Mouse (Mus musculus) forebrain, embryonic 16.5 days (tissue): ENCODE results near the gene C130050O18Rik. TPM values are rescaled to one million over a fixed set of nuclear protein-coding genes. Genes with fewer than 3 reads are reported as not detected.
"Not testable (repeated sequence)": the region's sequence is repeated elsewhere in the genome, so short reads cannot be mapped to it uniquely, and the experiment has no call there.

ENCODE experiments used
- ATAC-seq: fragments of 200-750 bp; cut with Nextera tagmentation; 2 replicates; pipeline ENCODE4 v1.8.0; 2017; ENCODE audit warnings: mild to moderate bottlenecking, moderate library complexity
- H3K27ac ChIP-seq: fragments of 300-500 bp; sonication (generic); 2 replicates; pipeline ENCODE4 v1.5.1; 2014; ENCODE audit warnings: low read length, control low read depth
- H3K27me3 ChIP-seq: fragments of 300-500 bp; sonication (generic); replicated peaks from 2 replicates; pipeline ENCODE4 v1.6.1; 2014; ENCODE audit warnings: low read length; ENCODE audit not compliant: control insufficient read depth, insufficient read depth
- H3K36me3 ChIP-seq: fragments of 300-500 bp; sonication (generic); 2 replicates; pipeline ENCODE4 v1.6.1; 2014; ENCODE audit not compliant: control insufficient read depth, insufficient read depth
- H3K4me1 ChIP-seq: fragments of 300-500 bp; sonication (generic); replicated peaks from 2 replicates; pipeline ENCODE4 v1.6.1; 2014; ENCODE audit warnings: low read length; ENCODE audit not compliant: control insufficient read depth, insufficient read depth
- H3K4me2 ChIP-seq: fragments of 300-500 bp; sonication (generic); 2 replicates; pipeline ENCODE4 v1.6.1; 2014; ENCODE audit warnings: mild to moderate bottlenecking, low read length, control low read depth
- H3K4me3 ChIP-seq: fragments of 300-500 bp; sonication (generic); replicated peaks from 2 replicates; pipeline ENCODE4 v1.5.1; 2014; ENCODE audit warnings: mild to moderate bottlenecking, low read length, control low read depth
- H3K9ac ChIP-seq: fragments of 300-500 bp; sonication (generic); replicated peaks from 2 replicates; pipeline ENCODE4 v1.6.1; 2014; ENCODE audit warnings: low read depth, low read length, control low read depth
- H3K9me3 ChIP-seq: fragments of 300-500 bp; sonication (generic); 2 replicates; pipeline ENCODE4 v1.6.1; 2016; ENCODE audit warnings: low read length; ENCODE audit not compliant: control insufficient read depth
- WGBS: fragments of 180-500 bp; shearing (Covaris S2); extraction: QIAGEN DNeasy Blood & Tissue Kit; methylation state at CpG from one replicate; pipeline ENCODE4 v1.1.7; 2014; 5-methylcytosine and 5-hydroxymethylcytosine counted together
- polyA plus RNA-seq: library from polyadenylated mRNA; unstranded; fragments of >200 nt; fragmentation: Nextera tagmentation; extraction: Ambion mirVana; gene quantifications from 2 replicates; pipeline ENCODE4 v1.2.1, GENCODE M21; 2015

C130050O18Rik gene
- polyA plus RNA-seq, 1 experiment from 2014 or later: 0.37 TPM

GRCm38 (mm10) chr5:139387329-139388194 is 17.5 kb upstream of the C130050O18Rik start:
- no peak overlapping the region for H3K27ac ChIP-seq
- no peak overlapping the region for H3K4me3 ChIP-seq
- 0 out of 2 replicates have a peak, but pooled peaks have one; percentile 21 for ATAC-seq
- H3K9me3 ChIP-seq: no peaks in the 10 kb centered on the region
- no peaks in the 10 kb centered on the region for H3K36me3 ChIP-seq
- 83% methylated on average over 10 of the region's 10 CpGs for WGBS
- peaks cover 3% of the 10 kb centered on the region for H3K4me1 ChIP-seq
- H3K4me2 ChIP-seq: no peak overlapping the region
- H3K27me3 ChIP-seq: no peaks in the 10 kb centered on the region
- H3K9ac ChIP-seq: no peak overlapping the region

- Histone ChIP-seq H3K36me3 (no peaks in the 10 kb centered on the region), H3K27me3 (no peaks in the 10 kb centered on the region), H3K9me3 (no peaks in the 10 kb centered on the region), H3K4me2 (no peak overlapping the region), H3K27ac (no peak overlapping the region), H3K4me1 (peaks cover 3% of the 10 kb centered on the region), H3K4me3 (no peak overlapping the region), H3K9ac (no peak overlapping the region)
- no peak for ATAC-seq
- 77% methylated on average over 4 of the region's 4 CpGs for WGBS
These were observed 16.9 kb upstream of the C130050O18Rik start for GRCm38 (mm10) chr5:139388195-139388570.

GRCm38 (mm10) chr5:139388694-139389675 is 16.1 kb upstream of the C130050O18Rik start:
- ATAC-seq: peak; percentile 15; the same call in 1 of the 2 replicates
- WGBS: 80% methylated on average over 17 of the region's 17 CpGs

GRCm38 (mm10) chr5:139389676-139390061 is 15.4 kb upstream of the C130050O18Rik start:
- WGBS: 37% methylated on average over 6 of the region's 6 CpGs
- Histone ChIP-seq H3K27ac (no peak overlapping the region), H3K4me2 (no peak overlapping the region), H3K27me3 (no peaks in the 10 kb centered on the region), H3K4me3 (no peak overlapping the region), H3K4me1 (peaks cover 3% of the 10 kb centered on the region), H3K9ac (no peak overlapping the region), H3K36me3 (no peaks in the 10 kb centered on the region), H3K9me3 (no peaks in the 10 kb centered on the region)
- peak; percentile 71; the same call in 1 of the 2 replicates for ATAC-seq

More at GRCm38 (mm10) chr5:139388694-139389675, 16.1 kb upstream of the C130050O18Rik start:
- Histone ChIP-seq H3K27ac (no peak overlapping the region), H3K9ac (no peak overlapping the region), H3K27me3 (no peaks in the 10 kb centered on the region), H3K36me3 (no peaks in the 10 kb centered on the region), H3K4me2 (no peak overlapping the region), H3K4me1 (peaks cover 3% of the 10 kb centered on the region), H3K9me3 (no peaks in the 10 kb centered on the region), H3K4me3 (no peak overlapping the region)

GRCm38 (mm10) chr5:139390324-139391119 is 14.6 kb upstream of the C130050O18Rik start:
- not testable (repeated sequence) for H3K4me3 ChIP-seq, H3K9me3 ChIP-seq, H3K4me1 ChIP-seq, H3K9ac ChIP-seq, H3K36me3 ChIP-seq, H3K27ac ChIP-seq, ATAC-seq, H3K27me3 ChIP-seq, H3K4me2 ChIP-seq
- WGBS: 80% methylated on average over 5 of the region's 5 CpGs

GRCm38 (mm10) chr5:139391309-139391990 is 13.6 kb upstream of the C130050O18Rik start:
- Histone ChIP-seq H3K27me3 (no peaks in the 10 kb centered on the region), H3K9ac (no peak overlapping the region), H3K9me3 (no peaks in the 10 kb centered on the region), H3K36me3 (no peaks in the 10 kb centered on the region), H3K4me2 (no peak overlapping the region), H3K4me1 (peaks cover 3% of the 10 kb centered on the region), H3K4me3 (no peak overlapping the region), H3K27ac (peak overlapping the region; percentile 33; the same call in 1 of the 2 replicates)
- WGBS: 75% methylated on average over 11 of the region's 11 CpGs
- no peak for ATAC-seq

GRCm38 (mm10) chr5:139392219-139393196 is 12.6 kb upstream of the C130050O18Rik start:
- no peak overlapping the region for H3K4me3 ChIP-seq
- H3K9me3 ChIP-seq: no peaks in the 10 kb centered on the region
- H3K4me2 ChIP-seq: no peak overlapping the region
- 94% methylated on average over 37 of the region's 37 CpGs for WGBS
- H3K27ac ChIP-seq: no peak overlapping the region
- H3K4me1 ChIP-seq: peaks cover 3% of the 10 kb centered on the region
- no peak overlapping the region for H3K9ac ChIP-seq
- no peaks in the 10 kb centered on the region for H3K36me3 ChIP-seq
- no peaks in the 10 kb centered on the region for H3K27me3 ChIP-seq
- no peak for ATAC-seq
